Mouse (Mus musculus) C2C12 (cell line): ENCODE data around the gene Aoc1.

Source experiments
- CEBPB ChIP-seq: IDR thresholded peaks from one replicate; pipeline ENCODE4 v1.6.1; 2011; ENCODE audit warnings: low read depth, mild to moderate bottlenecking, control low read depth, moderate library complexity
- CTCF ChIP-seq: IDR thresholded peaks from one replicate; pipeline ENCODE4 v1.5.1; 2011; ENCODE audit not compliant: control insufficient read depth, insufficient read depth, insufficient read length
- MAX ChIP-seq: IDR thresholded peaks from one replicate; pipeline ENCODE4 v1.6.1; 2011; ENCODE audit warnings: mild to moderate bottlenecking, control low read depth

GRCm38 (mm10) chr6:48832426-48832825 lies 40.3 kb upstream of the Aoc1 start:
- no peak for TF ChIP-seq CTCF
- TF ChIP-seq MAX: no peak
- TF ChIP-seq CEBPB: no peak
